Mouse (Mus musculus): ENCODE measurements at regions not wholly inside any gene's neighbourhood (a gene's known extent, or its start where the extent isn't known, plus 50 kb on each side); places are given as distances from the start of the nearest gene placed in this dataset.

- Histone ChIP-seq H3K4me3 (ENCODE audit: insufficient read depth, poor library complexity, severe bottlenecking) (no peak overlapping the region), H3K79me3 (ENCODE audit: low read depth) (no peaks in the 10 kb centered on the region), H3K27me3 (ENCODE audit: control insufficient read depth, insufficient read depth, insufficient read length) (peaks cover 11% of the 10 kb centered on the region), H3K79me2 (ENCODE audit: control insufficient read depth, insufficient read depth) (no peaks in the 10 kb centered on the region), H3K36me3 (ENCODE audit: control insufficient read depth, insufficient read depth) (no peaks in the 10 kb centered on the region), H3ac (ENCODE audit: control insufficient read depth, insufficient read length, low read depth) (no peak overlapping the region)
- TF ChIP-seq FOSL1 (IDR thresholded peaks at IDR 0.05; ENCODE audit: insufficient read depth, low read length, poor library complexity, severe bottlenecking) (no peak), MAX (IDR thresholded peaks at IDR 0.05) (no peak), CEBPB (IDR thresholded peaks at IDR 0.05; ENCODE audit: low read depth) (no peak), MYOD1 (IDR thresholded peaks at IDR 0.05; ENCODE audit: control insufficient read depth, insufficient read length, low read depth) (no peak), MYOG (IDR thresholded peaks at IDR 0.05; ENCODE audit: control insufficient read depth, extremely low read depth, insufficient read length) (no peak), USF1 (IDR thresholded peaks at IDR 0.05; ENCODE audit: low read depth) (no peak)
Observed at GRCm38 (mm10) chr7:135878750-135879149, 162.6 kb upstream of the Mki67 start.

- Histone ChIP-seq H3K79me3 (ENCODE audit: low read depth) (no peaks in the 10 kb centered on the region), H3ac (ENCODE audit: control insufficient read depth, insufficient read length, low read depth) (no peak overlapping the region), H3K79me2 (ENCODE audit: control insufficient read depth, insufficient read depth) (no peaks in the 10 kb centered on the region), H3K4me3 (ENCODE audit: insufficient read depth, poor library complexity, severe bottlenecking) (no peak overlapping the region), H3K36me3 (ENCODE audit: control insufficient read depth, insufficient read depth) (no peaks in the 10 kb centered on the region), H3K27me3 (ENCODE audit: control insufficient read depth, insufficient read depth, insufficient read length) (peaks cover 11% of the 10 kb centered on the region)
- TF ChIP-seq MYOD1 (IDR thresholded peaks at IDR 0.05; ENCODE audit: control insufficient read depth, insufficient read length, low read depth) (no peak), FOSL1 (IDR thresholded peaks at IDR 0.05; ENCODE audit: insufficient read depth, low read length, poor library complexity, severe bottlenecking) (no peak), MAX (IDR thresholded peaks at IDR 0.05) (no peak), CEBPB (IDR thresholded peaks at IDR 0.05; ENCODE audit: low read depth) (no peak), CTCF (IDR thresholded peaks at IDR 0.05; ENCODE audit: control insufficient read depth, insufficient read depth, insufficient read length) (no peak), USF1 (IDR thresholded peaks at IDR 0.05; ENCODE audit: low read depth) (no peak), MYOG (IDR thresholded peaks at IDR 0.05; ENCODE audit: control insufficient read depth, extremely low read depth, insufficient read length) (no peak)
Observed at GRCm38 (mm10) chr7:135880446-135880845, 164.3 kb upstream of the Mki67 start.

GRCm38 (mm10) chr7:135882306-135882705 lies 166.1 kb upstream of the Mki67 start:
- Histone ChIP-seq H3K79me3 (ENCODE audit: low read depth) (no peaks in the 10 kb centered on the region), H3K79me2 (ENCODE audit: control insufficient read depth, insufficient read depth) (no peaks in the 10 kb centered on the region), H3K36me3 (ENCODE audit: control insufficient read depth, insufficient read depth) (no peaks in the 10 kb centered on the region), H3K4me3 (ENCODE audit: insufficient read depth, poor library complexity, severe bottlenecking) (no peak overlapping the region), H3K27me3 (ENCODE audit: control insufficient read depth, insufficient read depth, insufficient read length) (peaks cover 17% of the 10 kb centered on the region), H3ac (ENCODE audit: control insufficient read depth, insufficient read length, low read depth) (no peak overlapping the region)
- TF ChIP-seq FOSL1 (IDR thresholded peaks at IDR 0.05; ENCODE audit: insufficient read depth, low read length, poor library complexity, severe bottlenecking) (no peak), MAX (IDR thresholded peaks at IDR 0.05) (no peak), MYOG (IDR thresholded peaks at IDR 0.05; ENCODE audit: control insufficient read depth, extremely low read depth, insufficient read length) (no peak), CTCF (IDR thresholded peaks at IDR 0.05; ENCODE audit: control insufficient read depth, insufficient read depth, insufficient read length) (no peak), MYOD1 (IDR thresholded peaks at IDR 0.05; ENCODE audit: control insufficient read depth, insufficient read length, low read depth) (no peak), USF1 (IDR thresholded peaks at IDR 0.05; ENCODE audit: low read depth) (no peak), CEBPB (IDR thresholded peaks at IDR 0.05; ENCODE audit: low read depth) (no peak)

- no peaks in the 10 kb centered on the region for H3K79me2 ChIP-seq (ENCODE audit: control insufficient read depth, insufficient read depth)
- H3ac ChIP-seq (ENCODE audit: control insufficient read depth, insufficient read length, low read depth), result no peak overlapping the region
- no peaks in the 10 kb centered on the region for H3K79me3 ChIP-seq (ENCODE audit: low read depth)
- peaks cover 7% of the 10 kb centered on the region for H3K27me3 ChIP-seq (ENCODE audit: control insufficient read depth, insufficient read depth, insufficient read length)
- no peak for TF ChIP-seq MAX (IDR thresholded peaks at IDR 0.05)
- H3K36me3 ChIP-seq (ENCODE audit: control insufficient read depth, insufficient read depth), result no peaks in the 10 kb centered on the region
- H3K4me3 ChIP-seq (ENCODE audit: insufficient read depth, poor library complexity, severe bottlenecking), result no peak overlapping the region
Observed at GRCm38 (mm10) chr7:135888598-135888997, 172.4 kb upstream of the Mki67 start.

- H3K79me2 ChIP-seq (ENCODE audit: control insufficient read depth, insufficient read depth), result no peaks in the 10 kb centered on the region
- no peaks in the 10 kb centered on the region for H3K79me3 ChIP-seq (ENCODE audit: low read depth)
- H3K27me3 ChIP-seq (ENCODE audit: control insufficient read depth, insufficient read depth, insufficient read length), result peaks cover 7% of the 10 kb centered on the region
- no peaks in the 10 kb centered on the region for H3K36me3 ChIP-seq (ENCODE audit: control insufficient read depth, insufficient read depth)
- H3K4me3 ChIP-seq (ENCODE audit: insufficient read depth, poor library complexity, severe bottlenecking), result no peak overlapping the region
- no peak overlapping the region for H3ac ChIP-seq (ENCODE audit: control insufficient read depth, insufficient read length, low read depth)
- TF ChIP-seq CTCF (IDR thresholded peaks at IDR 0.05; ENCODE audit: control insufficient read depth, insufficient read depth, insufficient read length) (no peak), MYOG (IDR thresholded peaks at IDR 0.05; ENCODE audit: control insufficient read depth, extremely low read depth, insufficient read length) (no peak), MAX (IDR thresholded peaks at IDR 0.05) (no peak), USF1 (IDR thresholded peaks at IDR 0.05; ENCODE audit: low read depth) (no peak), FOSL1 (IDR thresholded peaks at IDR 0.05; ENCODE audit: insufficient read depth, low read length, poor library complexity, severe bottlenecking) (no peak), MYOD1 (IDR thresholded peaks at IDR 0.05; ENCODE audit: control insufficient read depth, insufficient read length, low read depth) (no peak), CEBPB (IDR thresholded peaks at IDR 0.05; ENCODE audit: low read depth) (no peak)
Observed at GRCm38 (mm10) chr7:135889016-135889726, 173.0 kb upstream of the Mki67 start.

- H3K36me3 ChIP-seq (ENCODE audit: control insufficient read depth, insufficient read depth), result no peaks in the 10 kb centered on the region
- no peak overlapping the region for H3K4me3 ChIP-seq (ENCODE audit: insufficient read depth, poor library complexity, severe bottlenecking)
- H3ac ChIP-seq (ENCODE audit: control insufficient read depth, insufficient read length, low read depth), result no peak overlapping the region
- no peaks in the 10 kb centered on the region for H3K79me2 ChIP-seq (ENCODE audit: control insufficient read depth, insufficient read depth)
- TF ChIP-seq USF1 (IDR thresholded peaks at IDR 0.05; ENCODE audit: low read depth) (no peak), MYOD1 (IDR thresholded peaks at IDR 0.05; ENCODE audit: control insufficient read depth, insufficient read length, low read depth) (no peak), CEBPB (IDR thresholded peaks at IDR 0.05; ENCODE audit: low read depth) (no peak), MAX (IDR thresholded peaks at IDR 0.05) (no peak), FOSL1 (IDR thresholded peaks at IDR 0.05; ENCODE audit: insufficient read depth, low read length, poor library complexity, severe bottlenecking) (no peak)
- H3K27me3 ChIP-seq (ENCODE audit: control insufficient read depth, insufficient read depth, insufficient read length), result no peaks in the 10 kb centered on the region
- H3K79me3 ChIP-seq (ENCODE audit: low read depth), result no peaks in the 10 kb centered on the region
Observed at GRCm38 (mm10) chr7:135898876-135899275, 182.7 kb upstream of the Mki67 start.
